Mouse (Mus musculus): ENCODE data around the gene Gxylt2. TPM values are rescaled to one million over a fixed set of nuclear protein-coding genes. Genes with fewer than 3 reads are reported as not detected.

Gene Gxylt2
- polyA plus RNA-seq, 1 experiment = 0.90 TPM

DNA sequence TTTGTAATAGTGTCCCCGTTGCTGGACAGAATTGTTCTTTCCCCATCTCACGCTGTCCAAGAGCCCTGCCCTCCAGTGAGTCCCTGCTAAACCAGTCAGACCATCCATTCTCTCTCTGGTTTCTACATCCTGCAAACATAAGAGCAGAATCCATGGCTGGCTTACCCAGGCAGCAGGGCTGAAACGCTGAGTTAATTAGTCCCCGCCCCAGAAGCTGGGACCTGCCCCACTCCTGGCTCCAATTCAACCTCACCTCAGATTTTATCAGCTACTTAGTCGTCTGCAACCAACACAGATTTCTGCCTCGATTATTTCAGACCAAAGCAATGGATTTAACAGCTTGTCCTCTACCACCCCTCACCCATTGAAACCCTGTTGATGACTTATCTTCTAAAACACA is 91.3 kb downstream of the Gxylt2 start:
- H3K4me3 ChIP-seq (replicated peaks; ENCODE audit: control insufficient read depth, low read depth, low read length) = no peak overlapping the region
- TF ChIP-seq CTCF (IDR thresholded peaks at IDR 0.05; ENCODE audit: control insufficient read depth, insufficient read depth, low read length) (no peak), POLR2A (IDR thresholded peaks at IDR 0.05; ENCODE audit: borderline replicate concordance, control insufficient read depth, low read depth, low read length) (no peak)
- WGBS = 28% methylated on average over 6 of the region's 6 CpGs
- no peak overlapping the region for H3K27ac ChIP-seq (ENCODE audit: control insufficient read depth, insufficient read depth, low read depth, low read length, poor library complexity)
- no peaks in the 10 kb centered on the region for H3K4me1 ChIP-seq (ENCODE audit: control insufficient read depth, insufficient read depth, low read length)

DNA sequence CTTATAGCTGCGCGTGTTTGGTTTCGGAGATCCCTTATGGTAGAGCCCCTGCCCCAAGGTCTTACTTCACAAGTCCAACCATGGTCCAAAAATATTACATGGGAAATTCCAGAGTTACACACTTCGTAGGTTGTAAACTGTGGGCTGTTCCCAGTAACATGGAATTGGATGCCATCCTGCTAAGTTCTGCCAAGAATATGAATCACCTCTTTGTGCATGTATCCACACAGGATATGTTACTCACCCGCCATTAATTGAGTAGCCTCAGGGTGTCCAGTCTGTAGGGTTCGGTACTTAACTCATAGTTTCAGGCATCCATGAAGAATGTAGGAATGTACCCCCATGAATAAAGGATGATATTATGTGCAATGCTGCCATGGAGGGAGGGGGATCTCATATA is 94.8 kb downstream of the Gxylt2 start:
- no peak overlapping the region for H3K27ac ChIP-seq (ENCODE audit: control insufficient read depth, insufficient read depth, low read depth, low read length, poor library complexity)
- 83% methylated on average over 6 of the region's 6 CpGs for WGBS

DNA sequence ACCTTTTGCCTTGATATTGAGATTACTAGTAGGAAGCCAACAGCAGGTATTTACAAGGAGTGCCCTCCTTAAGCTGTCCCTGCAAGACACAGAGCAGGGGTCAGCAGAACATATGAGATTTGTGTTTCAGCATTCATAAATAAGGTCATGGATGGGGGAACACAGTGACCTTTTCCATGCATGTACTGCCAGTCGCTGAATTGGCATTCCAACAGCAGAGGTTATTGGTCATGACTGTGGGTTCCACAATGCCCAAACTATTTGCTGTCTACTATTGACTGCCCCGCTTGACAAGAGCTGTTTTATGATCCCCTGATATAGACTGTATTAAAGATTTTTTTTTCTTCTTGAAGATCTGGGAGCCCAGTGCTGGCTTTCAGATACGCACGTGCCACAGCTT is 95.2 kb downstream of the Gxylt2 start:
- Histone ChIP-seq H3K4me1 (ENCODE audit: control insufficient read depth, insufficient read depth, low read length) (no peaks in the 10 kb centered on the region), H3K4me3 (replicated peaks; ENCODE audit: control insufficient read depth, low read depth, low read length) (no peak overlapping the region), H3K27ac (ENCODE audit: control insufficient read depth, insufficient read depth, low read depth, low read length, poor library complexity) (no peak overlapping the region)
- TF ChIP-seq CTCF (IDR thresholded peaks at IDR 0.05; ENCODE audit: control insufficient read depth, insufficient read depth, low read length) (no peak), POLR2A (IDR thresholded peaks at IDR 0.05; ENCODE audit: borderline replicate concordance, control insufficient read depth, low read depth, low read length) (no peak)
- 90% methylated on average over 4 of the region's 4 CpGs for WGBS

More for the DNA sequence above, 94.8 kb downstream of the Gxylt2 start:
- TF ChIP-seq POLR2A (IDR thresholded peaks at IDR 0.05; ENCODE audit: borderline replicate concordance, control insufficient read depth, low read depth, low read length) (no peak), CTCF (IDR thresholded peaks at IDR 0.05; ENCODE audit: control insufficient read depth, insufficient read depth, low read length) (no peak)
- no peaks in the 10 kb centered on the region for H3K4me1 ChIP-seq (ENCODE audit: control insufficient read depth, insufficient read depth, low read length)
- H3K4me3 ChIP-seq (replicated peaks; ENCODE audit: control insufficient read depth, low read depth, low read length) = no peak overlapping the region

DNA sequence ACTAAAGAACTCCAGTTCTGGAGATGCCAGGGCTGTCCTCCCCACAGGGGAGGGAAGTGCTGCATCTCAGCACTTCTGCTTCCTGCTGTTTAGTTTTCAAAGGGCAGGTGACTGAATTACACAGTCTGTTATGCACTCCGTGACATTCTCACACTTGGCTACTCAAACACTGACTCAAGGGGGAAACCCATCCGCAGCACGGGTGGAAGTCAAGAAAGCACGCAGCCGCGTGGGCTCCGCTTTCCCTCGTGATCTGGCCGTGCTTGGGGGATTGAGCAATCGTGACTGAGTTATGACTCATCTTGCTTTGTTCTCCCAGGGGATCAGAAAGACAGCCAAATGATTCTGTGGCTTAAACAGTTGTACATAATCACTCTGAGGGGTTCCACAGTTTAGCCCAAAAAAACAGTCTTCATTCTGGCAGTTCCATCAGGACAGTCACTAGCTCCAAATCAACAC is 96.0 kb downstream of the Gxylt2 start:
- no peak overlapping the region for H3K27ac ChIP-seq (ENCODE audit: control insufficient read depth, insufficient read depth, low read depth, low read length, poor library complexity)
- WGBS = 14% methylated on average over 10 of the region's 10 CpGs
- no peak overlapping the region for H3K4me3 ChIP-seq (replicated peaks; ENCODE audit: control insufficient read depth, low read depth, low read length)
- H3K4me1 ChIP-seq (ENCODE audit: control insufficient read depth, insufficient read depth, low read length) = no peaks in the 10 kb centered on the region
- TF ChIP-seq POLR2A (IDR thresholded peaks at IDR 0.05; ENCODE audit: borderline replicate concordance, control insufficient read depth, low read depth, low read length) (no peak), CTCF (IDR thresholded peaks at IDR 0.05; ENCODE audit: control insufficient read depth, insufficient read depth, low read length) (no peak)

DNA sequence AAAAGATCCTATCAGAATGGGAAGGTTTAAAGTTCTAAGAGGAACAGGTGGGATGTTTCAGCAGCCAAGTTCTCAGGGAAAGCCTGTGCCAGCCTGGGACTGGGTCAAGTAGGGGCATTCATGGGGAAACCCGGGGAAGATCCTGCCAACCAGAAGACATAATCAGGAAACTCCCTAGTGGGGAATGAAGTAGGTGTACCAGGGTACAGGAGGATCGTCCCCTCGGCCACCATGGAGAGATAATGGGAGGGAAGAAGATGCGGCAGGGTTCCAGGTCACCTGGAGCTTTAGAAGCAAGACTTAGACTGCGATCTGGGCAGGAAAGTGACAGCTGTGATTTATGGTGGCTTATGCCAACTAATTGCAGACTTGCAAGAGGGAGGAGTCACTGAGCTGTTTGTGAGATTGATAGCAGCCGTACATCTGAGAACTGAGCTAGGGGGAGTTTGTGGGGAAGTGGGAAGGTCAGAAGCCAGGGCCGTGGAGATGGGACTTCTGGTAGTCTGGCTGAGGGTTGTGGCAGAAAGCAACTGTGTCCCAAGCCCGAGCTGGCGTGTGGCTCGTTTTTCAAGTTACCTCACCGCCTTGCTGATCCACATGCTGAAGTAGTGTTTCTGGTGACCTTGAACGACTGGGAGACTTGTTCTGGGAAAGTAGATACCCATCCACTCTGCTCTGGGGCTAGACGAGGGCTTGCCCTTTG is 98.0 kb downstream of the Gxylt2 start:
- WGBS = 68% methylated on average over 13 of the region's 13 CpGs

DNA sequence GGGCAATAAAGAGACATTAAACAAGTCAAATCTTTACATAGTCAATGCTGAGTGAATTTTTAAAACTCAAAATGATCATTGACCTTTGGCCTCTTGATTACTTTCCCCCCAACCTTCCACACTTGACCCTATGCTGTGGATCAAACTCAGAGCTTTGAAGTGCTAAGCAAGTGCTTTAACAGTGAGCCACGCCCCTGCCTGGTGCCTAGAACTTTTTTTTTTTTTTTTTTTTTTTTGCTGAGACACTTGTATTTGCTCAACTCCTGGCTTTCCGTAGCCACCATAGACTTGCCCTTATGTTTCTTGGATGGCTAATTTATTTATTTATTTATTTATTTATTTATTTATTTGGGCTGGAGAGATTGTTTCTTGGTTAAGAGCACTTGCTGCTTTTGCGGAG is 98.7 kb downstream of the Gxylt2 start:
- no peaks in the 10 kb centered on the region for H3K4me1 ChIP-seq (ENCODE audit: control insufficient read depth, insufficient read depth, low read length)

More for the DNA sequence above, 98.0 kb downstream of the Gxylt2 start:
- Histone ChIP-seq H3K4me1 (ENCODE audit: control insufficient read depth, insufficient read depth, low read length) (no peaks in the 10 kb centered on the region), H3K4me3 (replicated peaks; ENCODE audit: control insufficient read depth, low read depth, low read length) (no peak overlapping the region), H3K27ac (ENCODE audit: control insufficient read depth, insufficient read depth, low read depth, low read length, poor library complexity) (no peak overlapping the region)
- TF ChIP-seq CTCF (IDR thresholded peaks at IDR 0.05; ENCODE audit: control insufficient read depth, insufficient read depth, low read length) (no peak), POLR2A (IDR thresholded peaks at IDR 0.05; ENCODE audit: borderline replicate concordance, control insufficient read depth, low read depth, low read length) (no peak)

DNA sequence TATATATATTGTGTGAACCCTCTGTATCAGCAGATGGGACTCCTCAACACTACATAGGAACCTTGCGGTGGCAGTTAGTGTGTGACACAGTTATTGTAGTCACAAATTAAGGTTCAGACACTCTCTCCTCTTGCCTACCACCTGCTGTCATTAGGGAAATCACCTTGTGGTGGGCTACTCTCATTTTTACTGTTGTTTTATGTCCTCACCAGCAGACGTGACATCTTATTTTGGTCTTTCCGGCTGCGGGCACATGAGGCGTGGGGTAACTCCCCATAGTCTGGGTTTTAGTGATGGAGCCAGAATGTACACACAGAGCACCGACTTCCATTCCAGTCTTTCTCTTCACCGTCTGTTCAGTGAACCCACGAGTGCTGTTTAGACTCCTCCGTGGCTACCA is 102.7 kb downstream of the Gxylt2 start:
- whole genome bisulfite sequencing = 80% methylated on average over 9 of the region's 9 CpGs
- TF ChIP-seq POLR2A (IDR thresholded peaks at IDR 0.05; ENCODE audit: borderline replicate concordance, control insufficient read depth, low read depth, low read length) = no peak
- no peak for TF ChIP-seq CTCF (IDR thresholded peaks at IDR 0.05; ENCODE audit: control insufficient read depth, insufficient read depth, low read length)

More for the DNA sequence above, 98.7 kb downstream of the Gxylt2 start:
- WGBS = 75% methylated on average over 3 of the region's 3 CpGs
- H3K4me3 ChIP-seq (replicated peaks; ENCODE audit: control insufficient read depth, low read depth, low read length) = no peak overlapping the region
- H3K27ac ChIP-seq (ENCODE audit: control insufficient read depth, insufficient read depth, low read depth, low read length, poor library complexity) = no peak overlapping the region
- TF ChIP-seq CTCF (IDR thresholded peaks at IDR 0.05; ENCODE audit: control insufficient read depth, insufficient read depth, low read length) (no peak), POLR2A (IDR thresholded peaks at IDR 0.05; ENCODE audit: borderline replicate concordance, control insufficient read depth, low read depth, low read length) (no peak)

DNA sequence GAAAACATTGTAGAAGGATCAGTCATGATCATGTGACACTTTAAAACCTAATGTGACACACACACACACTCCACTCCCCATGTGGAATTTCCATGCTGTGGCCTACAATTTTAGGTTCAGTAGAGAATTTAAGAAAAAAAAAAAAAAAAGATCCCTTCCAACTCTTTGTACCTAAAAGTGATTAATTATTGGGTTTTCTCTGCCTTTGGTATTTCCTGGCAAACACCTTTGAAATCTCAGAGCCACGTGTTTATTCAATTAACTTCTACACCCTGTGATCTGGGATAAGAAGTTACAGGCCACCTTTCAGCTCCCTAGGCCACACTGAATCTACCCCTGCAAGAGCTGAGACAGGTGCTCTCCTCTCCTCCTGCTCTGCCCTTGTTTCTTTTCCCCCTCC is 103.2 kb downstream of the Gxylt2 start:
- Histone ChIP-seq H3K4me3 (replicated peaks; ENCODE audit: control insufficient read depth, low read depth, low read length) (no peak overlapping the region), H3K27ac (ENCODE audit: control insufficient read depth, insufficient read depth, low read depth, low read length, poor library complexity) (no peak overlapping the region), H3K4me1 (ENCODE audit: control insufficient read depth, insufficient read depth, low read length) (no peaks in the 10 kb centered on the region)
- TF ChIP-seq POLR2A (IDR thresholded peaks at IDR 0.05; ENCODE audit: borderline replicate concordance, control insufficient read depth, low read depth, low read length) (no peak), CTCF (IDR thresholded peaks at IDR 0.05; ENCODE audit: control insufficient read depth, insufficient read depth, low read length) (no peak)
- 59% methylated on average over 1 of the region's 1 CpGs for WGBS

More for the DNA sequence above, 102.7 kb downstream of the Gxylt2 start:
- H3K4me3 ChIP-seq (replicated peaks; ENCODE audit: control insufficient read depth, low read depth, low read length) = no peak overlapping the region
- H3K27ac ChIP-seq (ENCODE audit: control insufficient read depth, insufficient read depth, low read depth, low read length, poor library complexity) = no peak overlapping the region
- no peaks in the 10 kb centered on the region for H3K4me1 ChIP-seq (ENCODE audit: control insufficient read depth, insufficient read depth, low read length)
